Comparison of ENCODE assay signal across 4 mouse cellular contexts in genomic region chr10:123723641-123724040, GRCm38 (mm10).
"Had no signal": no experiment of that assay in that cellular context is flagged by ENCODE, and none has a peak within 500 bp of the region (broad histone marks: within the 10 kb centered on the region; RNA-seq: fewer than 3 reads in every experiment).

No protein-coding gene starts in this region.

- H3K27me3 ChIP-seq: neural tube, embryonic 13.5 days; neural tube, embryonic 15.5 days; stomach, embryonic 15.5 days had no signal

- H3K4me2 ChIP-seq: neural tube, embryonic 13.5 days; neural tube, embryonic 15.5 days; stomach, embryonic 15.5 days had no signal

- H3K9ac ChIP-seq: neural tube, embryonic 13.5 days; neural tube, embryonic 15.5 days; stomach, embryonic 15.5 days had no signal

- H3K27ac ChIP-seq: neural tube, embryonic 13.5 days; neural tube, embryonic 15.5 days; stomach, embryonic 15.5 days; stomach, postnatal 0 days had no signal

- H3K4me1 ChIP-seq: neural tube, embryonic 13.5 days; neural tube, embryonic 15.5 days; stomach, embryonic 15.5 days had no signal

- H3K4me3 ChIP-seq: neural tube, embryonic 13.5 days; neural tube, embryonic 15.5 days; stomach, embryonic 15.5 days had no signal

- H3K9me3 ChIP-seq: neural tube, embryonic 13.5 days; neural tube, embryonic 15.5 days; stomach, embryonic 15.5 days had no signal

- H3K36me3 ChIP-seq: neural tube, embryonic 13.5 days; neural tube, embryonic 15.5 days; stomach, embryonic 15.5 days had no signal
